Mouse (Mus musculus) fibroblast of lung, adult 2 months (primary cell): ENCODE measurements around the gene Nrp1.

ENCODE experiments used
- DNase-seq: peaks from one replicate; pipeline ENCODE4 v3.0.0-alpha.2; 2011; ENCODE audit warnings: low read depth

Gene Nrp1

DNA sequence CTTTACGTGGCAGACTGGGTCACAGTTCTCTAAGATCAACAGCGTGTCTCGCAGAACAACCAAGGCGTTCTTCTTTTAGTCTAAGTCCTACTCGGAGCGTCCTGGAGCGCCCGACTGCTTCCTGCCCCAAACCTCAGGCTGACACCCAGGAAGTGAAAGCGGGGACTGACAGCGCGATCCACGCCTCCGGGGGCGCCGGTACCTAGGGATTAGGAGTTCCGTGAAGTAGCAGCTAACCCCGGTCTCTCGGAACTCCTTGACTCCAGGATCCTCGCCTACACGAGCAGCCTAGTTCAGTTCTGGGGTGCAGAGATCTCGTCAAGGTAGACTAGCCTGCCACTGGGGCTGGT, at the start of gene Nrp1:
Gene Nrp1, plus strand, starts transcription at position 199 of the 350 bp plus-strand sequence.
- DNase-seq = no peak

DNA sequence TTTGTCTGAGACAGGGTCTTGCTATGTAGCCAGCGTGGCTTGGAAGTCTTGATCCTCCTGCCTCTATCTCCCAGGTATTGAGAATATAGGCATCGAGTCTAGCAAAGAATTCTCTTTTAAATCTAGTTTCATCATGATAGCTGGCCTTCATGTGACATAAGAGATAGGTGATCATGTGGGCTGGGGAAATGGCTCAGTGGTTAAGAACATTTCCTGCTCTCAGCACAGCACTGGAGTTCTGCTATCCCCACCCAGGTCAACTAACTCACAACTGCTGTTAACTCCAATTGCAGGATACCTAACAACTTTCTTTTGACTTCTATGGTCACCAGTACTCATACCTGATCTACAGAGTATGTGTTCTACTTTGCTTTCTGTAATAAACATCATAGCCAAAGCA, 37.6 kb upstream of the Nrp1 start:
- no peak for DNase-seq

DNA sequence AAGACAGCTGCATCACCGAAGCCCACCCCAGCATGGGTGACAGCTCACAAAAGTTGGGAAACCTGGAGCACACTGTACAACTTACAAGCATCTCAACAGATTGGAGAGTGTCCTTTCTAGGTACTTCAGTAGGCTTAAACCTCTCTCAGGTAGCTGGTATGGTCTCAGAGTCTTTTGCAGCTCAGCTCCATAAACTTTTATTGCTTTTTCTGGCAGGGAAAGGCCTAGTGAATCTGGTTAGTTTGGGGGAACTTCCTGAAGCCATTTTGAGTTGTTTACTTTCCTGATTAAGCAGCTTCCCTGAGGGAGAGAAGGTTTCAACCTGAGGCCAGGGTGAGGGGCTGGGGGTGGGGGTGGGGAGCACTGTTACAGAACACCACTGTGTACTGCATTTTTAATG, 31.1 kb upstream of the Nrp1 start:
- no peak for DNase-seq

DNA sequence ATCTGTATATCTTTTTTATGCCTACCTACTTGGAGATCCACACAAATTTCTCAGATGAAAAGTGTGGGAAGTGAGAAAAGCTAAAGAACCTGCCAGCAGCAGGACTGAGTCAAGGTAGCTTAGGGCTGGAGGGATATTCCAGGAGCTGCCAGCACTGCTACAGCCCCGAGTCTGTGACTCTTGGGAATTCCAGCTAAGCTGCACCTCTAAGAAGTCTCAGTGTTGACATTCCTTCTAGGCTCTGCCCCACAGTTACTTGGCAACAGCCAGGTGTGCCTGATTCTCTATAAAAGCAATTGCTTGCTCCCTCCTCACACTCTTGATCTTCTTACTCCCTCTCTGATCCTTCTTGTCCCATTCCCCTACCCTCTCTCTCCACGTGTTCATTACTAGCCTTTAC, 30.5 kb upstream of the Nrp1 start:
- no peak for DNase-seq

DNA sequence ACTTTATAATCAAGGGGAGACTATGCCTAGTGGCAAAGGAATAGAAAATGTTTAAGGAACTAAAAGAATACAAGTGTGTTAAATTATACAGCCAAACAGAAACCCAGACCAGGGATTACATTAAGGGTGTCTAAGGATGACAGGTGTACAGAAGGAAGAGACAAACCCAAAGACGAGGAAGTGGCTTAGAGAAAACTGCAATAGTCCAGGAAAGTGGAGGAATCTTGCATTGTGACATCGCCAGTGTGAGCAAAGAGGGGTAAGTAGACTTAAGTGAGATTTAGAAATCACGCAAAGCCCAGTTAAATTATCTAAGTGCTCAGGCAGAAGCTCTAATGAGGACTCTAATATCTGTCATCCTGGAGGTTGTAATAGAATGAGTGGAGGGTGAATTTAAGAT, 28.9 kb upstream of the Nrp1 start:
- no peak for DNase-seq

DNA sequence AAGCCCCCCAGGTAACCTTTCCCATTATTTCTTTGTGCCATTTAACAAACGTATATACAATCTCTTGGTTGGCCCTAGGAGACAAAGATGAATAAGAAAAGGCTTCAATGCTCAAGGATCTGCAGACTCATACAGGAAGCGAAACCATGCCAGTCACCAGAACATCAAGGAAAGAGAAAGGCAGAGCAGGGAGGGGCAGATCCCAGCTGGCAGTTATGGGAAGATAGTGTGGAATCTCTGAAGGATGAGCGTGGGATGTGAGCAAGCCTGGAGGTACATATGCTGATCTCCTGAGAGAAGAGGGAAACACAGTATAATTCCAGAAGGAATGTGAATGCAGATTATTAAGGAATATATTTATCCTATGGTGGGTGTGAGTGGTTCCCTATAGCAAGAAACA, 22.4 kb upstream of the Nrp1 start:
- DNase-seq = no peak

DNA sequence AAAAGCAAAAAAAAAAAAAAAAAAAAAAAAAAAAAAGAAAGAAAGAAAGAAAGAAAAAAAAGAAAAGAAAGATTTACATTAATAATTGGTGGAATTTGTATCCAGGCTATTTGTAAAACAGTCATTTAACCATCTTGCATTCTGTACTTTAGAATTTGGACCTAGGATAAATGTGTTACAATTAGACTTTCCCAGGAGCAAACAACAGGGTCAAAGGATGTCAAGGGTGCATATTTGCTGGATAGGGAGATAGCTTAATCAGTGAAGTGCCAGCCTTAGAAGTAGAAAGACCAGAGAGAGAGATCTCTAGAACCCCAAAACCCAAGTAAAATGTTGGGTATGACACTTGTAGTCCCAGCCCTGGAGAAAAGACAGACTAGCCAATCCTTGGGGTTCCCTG, 19.5 kb upstream of the Nrp1 start:
- no peak for DNase-seq

DNA sequence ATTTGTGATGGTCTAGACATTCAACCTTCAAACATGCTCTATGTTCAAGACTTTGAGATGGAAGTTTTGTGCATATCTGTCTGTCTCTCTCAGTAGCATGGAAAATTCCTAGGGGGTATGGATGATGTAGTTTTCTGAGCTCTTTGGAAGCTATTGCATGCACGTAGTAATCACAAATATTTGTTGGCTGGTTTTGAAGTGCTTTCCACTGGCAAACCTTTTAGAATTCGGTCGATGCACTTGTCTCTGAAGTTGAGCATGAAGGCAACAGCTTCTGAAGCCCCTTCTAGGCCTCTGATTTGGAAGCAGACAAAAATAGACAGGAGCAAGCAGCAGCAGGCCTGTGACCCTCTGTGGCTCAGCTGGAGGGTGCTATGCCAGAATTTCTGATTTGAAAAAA, 18.9 kb upstream of the Nrp1 start:
- no peak for DNase-seq

DNA sequence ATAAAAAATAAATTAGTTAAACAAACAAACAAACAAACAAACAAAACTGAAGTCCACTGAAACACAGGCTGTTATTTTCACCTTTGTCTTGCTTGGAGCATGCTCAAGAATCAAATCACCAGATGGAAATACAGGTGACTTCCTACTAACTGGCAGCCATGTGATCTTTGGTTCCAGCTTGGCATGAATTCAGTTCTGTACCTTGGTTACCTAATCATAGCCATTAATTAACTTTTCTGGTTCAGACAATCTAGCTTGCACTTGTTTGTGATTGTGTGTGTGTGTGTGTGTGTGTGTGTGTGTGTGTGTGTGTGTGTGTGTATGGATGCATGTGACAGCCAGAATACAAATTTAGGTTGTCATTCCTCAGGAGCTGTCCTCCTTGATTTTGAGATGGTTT, 8.0 kb upstream of the Nrp1 start:
- DNase-seq = no peak

DNA sequence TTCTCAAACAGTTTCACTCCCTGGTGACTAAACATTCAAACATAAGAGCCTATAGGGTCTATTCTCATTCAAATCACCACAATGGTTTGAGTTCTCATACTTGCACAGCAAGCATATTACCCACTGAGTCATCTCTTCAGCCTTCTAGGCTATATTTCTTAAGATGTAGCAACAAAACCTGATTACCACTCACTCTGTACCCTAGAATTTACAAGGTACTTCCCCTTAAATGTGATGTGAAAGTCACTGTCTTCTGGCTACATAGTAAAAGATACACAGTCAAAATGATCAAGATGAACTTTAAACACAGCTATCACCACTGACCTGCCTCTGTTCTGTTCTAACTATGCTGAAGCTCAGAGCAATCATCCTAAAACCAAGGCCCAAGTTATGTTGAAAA, 7.2 kb upstream of the Nrp1 start:
- no peak for DNase-seq

DNA sequence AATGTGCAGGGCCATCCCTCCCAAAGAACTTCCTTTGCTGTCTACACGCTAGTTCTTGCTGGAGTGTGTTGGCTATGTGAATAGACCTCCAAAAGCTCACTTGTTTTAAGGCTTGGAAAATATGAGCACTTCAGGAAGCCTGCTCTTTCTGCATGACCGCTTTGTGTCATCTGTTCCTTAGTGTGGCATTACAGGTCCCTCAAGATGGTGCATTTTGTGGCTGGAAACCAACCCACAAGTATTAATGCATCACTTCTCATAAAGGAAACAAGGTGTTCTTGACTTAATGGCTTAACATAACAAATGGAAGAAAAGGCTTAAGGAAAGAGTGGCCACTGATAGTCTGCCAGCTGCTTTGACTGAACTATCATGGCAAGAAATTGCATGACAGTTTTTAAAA, 5.6 kb upstream of the Nrp1 start:
- no peak for DNase-seq

DNA sequence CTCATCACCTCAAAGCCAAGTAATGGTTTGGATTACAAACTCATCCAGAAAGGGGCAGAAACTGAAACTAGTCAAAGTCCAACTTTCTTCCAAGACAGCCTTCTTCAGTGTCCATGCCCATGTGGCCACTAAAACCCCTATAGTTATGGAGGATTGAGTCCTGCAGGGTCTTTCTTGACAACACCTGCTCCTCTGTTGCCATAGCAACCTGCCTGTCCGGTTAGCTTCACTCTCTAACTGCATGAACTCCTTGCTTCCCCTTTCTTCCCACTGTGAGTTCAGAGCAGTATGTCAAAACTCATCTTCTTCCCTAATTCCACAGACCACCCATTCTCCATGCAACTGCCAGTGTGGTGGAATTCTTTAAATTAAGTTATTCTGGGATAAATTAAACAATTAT, 4.4 kb upstream of the Nrp1 start:
- DNase-seq = no peak

DNA sequence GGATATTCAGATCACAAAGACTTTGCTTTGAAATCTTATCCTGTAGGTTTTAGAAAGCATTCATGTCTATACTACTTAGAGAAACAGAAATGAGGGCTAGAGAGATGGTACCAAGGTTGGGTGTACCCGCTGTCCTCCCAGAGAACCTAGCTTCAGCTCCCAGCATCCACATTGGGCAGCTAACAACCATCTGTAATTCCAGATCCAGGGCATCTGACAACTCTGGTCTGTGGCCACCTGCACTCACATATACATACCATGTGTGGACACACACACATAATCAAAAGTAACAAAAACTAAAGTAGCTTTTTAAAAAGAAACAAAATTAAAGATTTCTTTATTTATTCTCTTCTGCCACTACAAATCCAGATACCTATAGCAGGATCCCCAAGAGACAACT, 3.3 kb upstream of the Nrp1 start:
- no peak for DNase-seq

DNA sequence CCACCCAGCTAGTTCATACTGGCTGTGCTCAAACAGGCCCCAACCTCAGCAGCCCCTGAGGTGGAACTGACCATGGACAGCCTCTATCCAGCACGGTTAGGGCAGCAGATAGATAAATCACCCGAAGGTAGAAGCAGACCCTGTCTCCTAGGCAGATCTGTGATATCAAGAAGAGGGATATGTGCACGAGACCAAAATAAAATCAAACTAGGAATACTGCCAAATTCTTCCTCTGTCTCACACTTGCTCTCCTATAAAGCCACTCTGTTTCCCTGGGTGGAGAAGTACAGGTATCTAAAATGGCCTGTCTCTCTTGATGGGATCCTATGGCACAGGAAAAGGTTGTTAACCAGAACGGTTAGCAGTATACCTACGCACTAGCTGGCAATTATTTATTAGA, 2.2 kb upstream of the Nrp1 start:
- DNase-seq = no peak

DNA sequence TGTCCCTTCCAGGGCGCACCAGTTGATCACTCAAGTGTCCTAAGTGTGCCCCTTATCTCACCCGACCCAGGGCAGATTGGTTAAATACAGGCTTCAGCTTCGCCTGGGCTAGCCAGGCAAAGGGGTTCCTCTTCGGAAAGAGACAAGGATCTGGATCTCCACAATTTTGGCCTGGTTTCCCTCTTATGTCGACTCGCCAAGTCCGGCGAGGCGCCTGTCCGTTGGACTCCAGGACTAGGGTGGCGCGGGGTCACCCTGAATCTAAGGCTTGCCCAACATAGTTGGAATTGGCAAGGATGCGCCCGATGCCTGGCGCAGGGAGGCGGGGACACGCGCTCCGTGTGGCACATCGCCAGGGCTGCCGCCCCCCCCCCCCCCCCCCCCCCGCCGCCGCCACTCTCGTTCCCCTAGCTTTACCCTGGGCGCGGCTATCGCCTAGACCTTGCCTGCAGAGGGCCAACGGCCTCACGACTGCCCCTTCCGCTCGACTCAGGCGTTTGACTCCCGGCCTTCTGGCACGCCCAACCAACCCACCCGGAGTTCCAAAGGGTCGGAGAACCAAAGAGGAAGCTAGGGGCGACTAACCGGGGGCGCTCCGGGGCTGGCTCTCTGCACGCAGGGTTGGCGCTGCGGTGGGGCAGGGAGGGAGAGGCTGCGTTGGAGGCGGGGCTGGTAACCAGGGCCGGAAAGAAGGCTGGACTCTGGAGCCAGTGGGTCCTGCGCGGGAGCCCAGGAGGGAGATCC, 1.4 kb upstream of the Nrp1 start:
- DNase-seq = peak; percentile 14

DNA sequence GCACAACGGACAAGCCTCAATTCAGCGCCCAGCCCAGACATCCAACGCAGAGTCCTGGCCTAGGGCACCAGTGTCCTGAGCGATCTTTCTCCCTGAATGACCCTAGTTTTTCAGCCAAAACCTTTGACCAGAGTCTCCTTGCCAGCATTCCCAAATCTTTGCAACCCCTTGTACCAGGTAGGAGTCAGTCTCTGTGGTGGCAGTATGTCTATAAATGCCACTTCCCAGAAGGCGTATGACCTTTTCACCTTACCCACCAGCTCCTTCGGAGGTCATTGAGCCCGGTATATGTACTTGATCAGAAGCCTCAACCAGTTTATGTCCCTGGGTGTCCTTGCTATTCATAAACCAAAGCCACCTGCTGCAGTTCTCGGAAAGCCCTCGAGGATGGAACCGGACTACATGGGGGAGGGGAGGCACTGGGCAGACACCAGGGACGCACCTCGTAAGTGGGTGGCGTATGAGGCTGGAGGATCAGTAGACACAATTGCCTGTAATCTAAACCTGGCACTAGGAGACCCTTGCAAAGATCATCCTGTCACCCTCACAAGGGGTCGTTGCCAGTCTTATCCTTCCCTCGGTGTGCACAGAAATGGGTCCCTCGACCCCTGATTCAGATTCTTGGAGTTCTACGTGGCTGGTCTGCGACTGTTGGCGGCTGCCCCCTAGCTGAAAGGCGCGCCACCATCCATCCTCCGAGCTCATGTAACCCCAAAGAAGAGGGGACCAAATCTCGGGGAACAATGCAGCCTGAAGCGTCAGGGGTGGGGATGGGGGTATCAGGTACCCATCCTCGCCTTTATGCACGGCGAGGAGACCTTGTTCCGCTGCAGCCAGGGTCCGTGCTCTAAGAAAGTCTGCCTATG, 631 bp upstream of the Nrp1 start:
- peak; percentile 46 for DNase-seq

DNA sequence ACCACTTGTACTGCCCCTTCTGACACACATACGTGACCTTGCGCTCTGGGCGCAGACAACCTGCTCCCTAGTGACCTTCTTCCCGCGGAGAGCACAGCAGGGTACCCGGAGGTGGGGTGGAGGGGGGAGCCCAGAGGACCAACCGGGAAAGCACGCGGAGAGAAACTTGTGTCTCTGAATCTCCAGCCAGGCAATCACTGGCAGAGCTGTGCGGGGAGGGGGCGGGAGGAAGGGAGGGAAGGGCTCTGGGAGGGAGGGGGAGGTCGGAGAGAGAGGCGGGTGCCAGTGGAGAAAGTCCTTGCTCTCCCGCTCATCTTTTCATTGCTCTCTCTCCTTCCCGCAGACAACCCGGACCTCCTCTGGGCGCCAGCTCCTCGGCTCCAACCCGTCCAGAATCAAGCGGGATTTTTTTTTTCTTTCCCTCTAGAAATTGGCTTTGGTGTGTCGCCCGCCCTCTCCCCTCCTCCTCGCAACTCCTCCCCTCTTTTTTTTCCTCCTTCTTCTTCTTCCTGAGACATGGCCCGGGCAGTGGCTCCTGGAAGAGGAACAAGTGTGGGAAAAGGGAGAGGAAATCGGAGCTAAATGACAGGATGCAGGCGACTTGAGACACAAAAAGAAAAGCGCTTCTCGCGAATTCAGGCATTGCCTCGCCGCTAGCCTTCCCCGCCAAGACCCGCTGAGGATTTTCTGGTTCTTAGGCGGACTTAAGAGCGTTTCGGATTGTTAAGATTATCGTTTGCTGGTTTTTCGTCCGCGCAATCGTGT, 534 bp downstream of the Nrp1 start:
- peak; percentile 49 for DNase-seq

DNA sequence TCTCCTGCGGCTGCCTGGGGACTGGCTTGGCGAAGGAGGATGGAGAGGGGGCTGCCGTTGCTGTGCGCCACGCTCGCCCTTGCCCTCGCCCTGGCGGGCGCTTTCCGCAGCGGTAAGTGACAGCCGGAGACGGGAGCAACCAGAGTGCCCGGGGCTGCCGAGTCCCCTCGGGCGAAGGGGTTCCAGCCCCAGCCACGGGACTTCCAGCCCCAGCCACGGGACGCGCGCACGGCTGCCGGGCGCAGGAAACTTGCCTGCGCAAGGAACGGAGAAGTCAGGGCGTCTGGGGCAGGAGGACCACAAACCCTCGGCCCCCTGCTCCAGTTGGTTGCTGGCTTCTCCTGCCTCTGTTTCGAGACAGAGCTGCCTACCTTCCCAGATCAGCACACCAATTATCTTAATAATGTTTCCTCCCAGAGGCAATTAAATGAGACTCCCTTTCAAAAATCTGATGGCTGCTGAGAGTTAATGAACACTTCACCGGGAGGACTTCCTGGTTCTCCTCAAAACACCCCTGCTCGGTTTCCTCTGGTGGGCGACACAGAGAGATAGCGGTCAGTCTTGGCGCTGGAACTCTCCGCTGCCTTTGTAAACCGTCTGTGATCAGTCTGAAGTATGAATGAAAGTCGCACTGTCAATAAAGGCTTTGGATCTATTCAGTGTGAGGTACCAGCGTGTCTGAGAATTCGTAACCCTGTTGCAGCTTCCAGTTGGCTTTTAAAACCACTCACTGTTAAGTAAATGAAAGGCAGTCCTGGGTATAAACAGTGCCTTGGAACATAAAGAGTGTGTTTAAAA, 1.3 kb downstream of the Nrp1 start:
- no peak for DNase-seq

DNA sequence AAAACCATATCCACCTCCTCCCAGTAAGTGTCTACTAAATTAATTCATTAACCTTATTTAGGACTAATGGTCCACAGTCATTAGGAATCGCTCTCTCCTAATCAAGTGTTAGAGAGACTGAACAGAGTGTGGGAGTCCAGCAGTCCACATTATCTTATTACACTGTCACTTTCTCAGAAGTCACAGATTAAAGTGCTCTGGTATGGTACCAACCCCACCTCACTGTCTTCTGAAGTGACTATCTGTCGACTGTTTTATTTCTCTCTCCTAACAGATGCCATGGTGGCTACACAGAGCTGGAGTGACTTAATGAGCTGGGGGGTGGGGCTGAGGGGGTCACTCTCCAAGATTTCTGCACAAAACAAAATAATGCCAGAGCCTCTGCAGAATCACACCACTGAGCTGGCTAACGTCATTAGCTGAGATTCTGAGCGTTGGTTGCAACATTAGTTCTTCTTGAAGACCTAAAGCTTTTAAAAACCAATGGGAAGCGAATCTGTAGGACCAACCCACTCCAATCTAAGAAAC, 3.0 kb downstream of the Nrp1 start:
- no peak for DNase-seq

DNA sequence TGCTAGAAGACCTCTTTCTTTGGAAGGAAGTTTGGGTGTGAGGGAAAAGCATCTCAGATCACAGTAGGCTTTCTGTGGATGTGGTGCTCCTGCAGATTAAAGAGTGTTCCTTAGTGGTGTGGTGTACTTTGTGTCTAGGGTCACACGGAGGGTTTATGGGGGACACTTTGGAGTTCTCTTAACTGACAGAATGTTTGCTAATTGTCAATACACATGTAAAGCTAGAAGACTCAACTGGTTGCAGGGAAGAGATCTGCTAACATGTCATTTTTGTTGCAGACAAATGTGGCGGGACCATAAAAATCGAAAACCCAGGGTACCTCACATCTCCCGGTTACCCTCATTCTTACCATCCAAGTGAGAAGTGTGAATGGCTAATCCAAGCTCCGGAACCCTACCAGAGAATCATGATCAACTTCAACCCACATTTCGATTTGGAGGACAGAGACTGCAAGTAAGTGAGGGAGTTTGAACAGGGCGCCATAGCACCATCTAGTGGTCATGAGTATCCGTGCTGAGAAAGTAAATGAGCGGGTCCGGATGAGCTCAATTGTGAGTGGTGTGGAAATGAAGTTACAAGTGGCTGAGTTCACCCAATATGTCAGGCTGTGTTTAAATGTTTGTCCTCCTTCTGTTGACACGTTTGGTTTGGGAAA, 4.7 kb downstream of the Nrp1 start:
- DNase-seq = peak; percentile 51

DNA sequence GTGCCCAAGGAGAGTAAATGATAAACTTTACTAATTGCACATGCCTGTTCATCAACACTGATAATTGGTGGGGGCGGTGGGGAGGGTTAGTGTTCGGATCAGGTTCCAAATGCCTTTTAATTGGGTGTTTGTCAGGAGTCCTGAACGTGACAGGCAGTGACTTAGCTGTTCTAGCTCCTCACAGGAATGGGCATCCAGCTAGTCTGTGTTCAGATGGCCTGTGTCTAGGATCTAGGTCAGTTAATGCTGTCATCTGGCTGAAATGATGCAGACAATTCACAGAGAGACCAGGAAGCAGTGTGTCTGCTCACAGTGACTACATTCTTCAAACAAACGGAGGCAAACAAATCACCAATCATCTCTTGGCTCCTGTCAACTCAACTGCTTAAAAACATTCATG, 12.1 kb downstream of the Nrp1 start:
- no peak for DNase-seq
